Mouse (Mus musculus) hindbrain, embryonic 16.5 days (tissue): ENCODE measurements at regions not wholly inside any gene's neighbourhood (a gene's known extent, or its start where the extent isn't known, plus 50 kb on each side); places are given as distances from the start of the nearest gene placed in this dataset.

Experiments
- ATAC-seq: fragments of 200-750 bp; cut with Nextera tagmentation; 2 replicates; pipeline ENCODE4 v1.8.0; 2017; ENCODE audit warnings: moderate TSS enrichment, moderate library complexity
- H3K27ac ChIP-seq: fragments of 300-500 bp; sonication (generic); 2 replicates; pipeline ENCODE4 v1.5.1; 2014; ENCODE audit warnings: low read depth, mild to moderate bottlenecking, control low read depth, low read length, moderate library complexity
- H3K27me3 ChIP-seq: fragments of 300-500 bp; sonication (generic); replicated peaks from 2 replicates; pipeline ENCODE4 v1.6.1; 2014; ENCODE audit warnings: low read length; ENCODE audit not compliant: control insufficient read depth, insufficient read depth
- H3K36me3 ChIP-seq: fragments of 300-500 bp; sonication (generic); 2 replicates; pipeline ENCODE4 v1.6.1; 2014; ENCODE audit warnings: mild to moderate bottlenecking, low read length, moderate library complexity, mixed read lengths; ENCODE audit not compliant: control insufficient read depth, insufficient read depth
- H3K4me1 ChIP-seq: fragments of 300-500 bp; sonication (generic); 2 replicates; pipeline ENCODE4 v1.6.1; 2014; ENCODE audit warnings: low read depth, low read length; ENCODE audit not compliant: control insufficient read depth, insufficient read depth
- H3K4me2 ChIP-seq: fragments of 300-500 bp; sonication (generic); 2 replicates; pipeline ENCODE4 v1.6.1; 2014; ENCODE audit warnings: mild to moderate bottlenecking, low read length, control low read depth, moderate library complexity
- H3K4me3 ChIP-seq: fragments of 300-500 bp; sonication (generic); 2 replicates; pipeline ENCODE4 v1.5.1; 2014; ENCODE audit warnings: mild to moderate bottlenecking, low read length, control low read depth, moderate library complexity
- H3K9ac ChIP-seq: fragments of 300-500 bp; sonication (generic); 2 replicates; pipeline ENCODE4 v1.6.1; 2014; ENCODE audit warnings: low read depth, mild to moderate bottlenecking, control low read depth, low read length, moderate library complexity
- H3K9me3 ChIP-seq: fragments of 300-500 bp; sonication (generic); 2 replicates; pipeline ENCODE4 v1.6.1; 2014; ENCODE audit warnings: mild to moderate bottlenecking, low read length, moderate library complexity; ENCODE audit not compliant: control insufficient read depth
- WGBS: fragments of 180-500 bp; shearing (Covaris S2); extraction: QIAGEN DNeasy Blood & Tissue Kit; methylation state at CpG from one replicate; pipeline ENCODE4 v1.1.7; 2014; 5-methylcytosine and 5-hydroxymethylcytosine counted together

DNA sequence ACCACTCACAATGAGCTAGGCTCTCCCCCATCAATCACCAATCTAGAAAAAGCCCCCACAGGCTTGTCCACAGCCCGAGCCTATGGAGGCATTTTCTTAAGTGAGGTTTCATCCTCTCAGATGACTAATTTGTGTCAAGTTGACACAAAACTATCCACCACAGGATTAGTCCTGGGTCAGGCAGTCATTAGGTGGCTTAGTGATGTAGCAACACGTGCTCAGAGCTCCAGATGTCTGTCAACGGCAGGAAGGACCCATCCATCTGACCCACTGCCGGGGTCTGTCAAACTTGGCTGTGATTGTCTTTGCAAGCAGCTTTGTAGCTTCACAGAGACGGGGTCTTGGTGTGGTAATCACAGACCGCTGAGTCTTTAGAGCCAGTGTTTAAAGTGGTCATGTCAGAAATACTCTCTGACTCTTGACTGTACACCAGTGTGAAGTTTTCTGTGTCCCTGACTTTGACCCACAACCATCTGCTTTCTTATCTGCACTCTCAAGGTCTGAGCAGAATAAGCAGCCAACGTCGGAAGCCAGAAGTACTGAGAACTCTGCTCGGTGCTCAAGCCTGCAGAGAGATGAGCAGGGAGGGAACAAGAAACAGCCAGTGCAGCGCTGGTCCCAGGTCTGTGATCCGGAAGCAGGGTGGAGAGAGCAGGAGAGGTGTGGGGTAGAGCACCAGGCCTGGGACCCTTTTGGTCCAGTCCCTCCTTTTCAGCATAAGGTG is 131.6 kb upstream of the Nfe2l3 start:
- H3K9ac ChIP-seq = no peak overlapping the region
- H3K4me1 ChIP-seq = no peaks in the 10 kb centered on the region
- WGBS = 81% methylated on average over 11 of the region's 11 CpGs
- H3K27me3 ChIP-seq = no peaks in the 10 kb centered on the region
- no peak overlapping the region for H3K4me2 ChIP-seq
- H3K27ac ChIP-seq = no peak overlapping the region
- H3K36me3 ChIP-seq = no peaks in the 10 kb centered on the region
- no peak overlapping the region for H3K4me3 ChIP-seq
- ATAC-seq = no peak
- H3K9me3 ChIP-seq = peaks cover 8% of the 10 kb centered on the region

DNA sequence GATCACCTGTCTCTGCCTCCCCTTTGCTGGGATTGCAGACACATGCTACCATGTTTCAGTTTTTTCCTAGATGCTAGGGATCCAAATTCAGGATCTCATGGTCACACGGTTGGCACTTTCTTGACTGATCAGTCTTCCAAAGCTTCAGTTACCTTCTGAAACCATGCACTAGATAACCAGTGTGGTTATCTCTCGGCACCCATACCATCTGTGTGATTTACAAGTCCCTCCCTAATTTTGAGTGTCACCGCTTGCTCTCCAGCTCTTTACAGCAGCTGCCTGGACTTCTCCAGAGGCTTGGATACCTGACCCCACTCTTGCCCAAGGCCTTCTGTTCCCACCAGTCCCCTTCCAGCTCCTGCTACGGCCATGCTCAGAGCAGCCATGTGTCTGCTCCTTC is 130.6 kb upstream of the Nfe2l3 start:
- Histone ChIP-seq H3K4me3 (no peak overlapping the region), H3K36me3 (no peaks in the 10 kb centered on the region), H3K4me1 (no peaks in the 10 kb centered on the region), H3K27ac (no peak overlapping the region), H3K27me3 (no peaks in the 10 kb centered on the region), H3K9me3 (peaks cover 8% of the 10 kb centered on the region), H3K4me2 (no peak overlapping the region), H3K9ac (no peak overlapping the region)
- ATAC-seq = no peak
- 95% methylated on average over 4 of the region's 4 CpGs for WGBS

- H3K4me3 ChIP-seq = no peak overlapping the region
- no peak overlapping the region for H3K27ac ChIP-seq
- ATAC-seq = no peak
- H3K27me3 ChIP-seq = no peaks in the 10 kb centered on the region
- no peak overlapping the region for H3K4me2 ChIP-seq
- H3K9ac ChIP-seq = no peak overlapping the region
- no peaks in the 10 kb centered on the region for H3K36me3 ChIP-seq
- no peaks in the 10 kb centered on the region for H3K4me1 ChIP-seq
- WGBS = 97% methylated on average over 7 of the region's 7 CpGs
- H3K9me3 ChIP-seq = peaks cover 8% of the 10 kb centered on the region
Observed at GRCm38 (mm10) chr6:51302240-51302639, 130.2 kb upstream of the Nfe2l3 start.

GRCm38 (mm10) chr6:51318341-51318740 is 114.1 kb upstream of the Nfe2l3 start:
- Histone ChIP-seq H3K4me2 (no peak overlapping the region), H3K9me3 (no peaks in the 10 kb centered on the region), H3K27me3 (no peaks in the 10 kb centered on the region), H3K4me1 (no peaks in the 10 kb centered on the region), H3K36me3 (no peaks in the 10 kb centered on the region), H3K9ac (no peak overlapping the region), H3K4me3 (no peak overlapping the region), H3K27ac (no peak overlapping the region)
- 75% methylated on average over 2 of the region's 2 CpGs for WGBS
- no peak for ATAC-seq

GRCm38 (mm10) chr6:51320019-51320418 is 112.5 kb upstream of the Nfe2l3 start:
- Histone ChIP-seq H3K9me3 (no peaks in the 10 kb centered on the region), H3K9ac (no peak overlapping the region), H3K4me2 (no peak overlapping the region), H3K36me3 (no peaks in the 10 kb centered on the region), H3K4me1 (no peaks in the 10 kb centered on the region), H3K4me3 (no peak overlapping the region), H3K27me3 (no peaks in the 10 kb centered on the region), H3K27ac (no peak overlapping the region)
- ATAC-seq = no peak
- 89% methylated on average over 1 of the region's 1 CpGs for WGBS

- WGBS = 51% methylated on average over 8 of the region's 8 CpGs
- H3K4me1 ChIP-seq = no peaks in the 10 kb centered on the region
- no peak overlapping the region for H3K9ac ChIP-seq
- H3K36me3 ChIP-seq = no peaks in the 10 kb centered on the region
- no peak overlapping the region for H3K27ac ChIP-seq
- H3K27me3 ChIP-seq = no peaks in the 10 kb centered on the region
- no peak overlapping the region for H3K4me2 ChIP-seq
- no peak for ATAC-seq
- no peak overlapping the region for H3K4me3 ChIP-seq
- no peaks in the 10 kb centered on the region for H3K9me3 ChIP-seq
Observed at GRCm38 (mm10) chr6:51320676-51321419, 111.6 kb upstream of the Nfe2l3 start.

DNA sequence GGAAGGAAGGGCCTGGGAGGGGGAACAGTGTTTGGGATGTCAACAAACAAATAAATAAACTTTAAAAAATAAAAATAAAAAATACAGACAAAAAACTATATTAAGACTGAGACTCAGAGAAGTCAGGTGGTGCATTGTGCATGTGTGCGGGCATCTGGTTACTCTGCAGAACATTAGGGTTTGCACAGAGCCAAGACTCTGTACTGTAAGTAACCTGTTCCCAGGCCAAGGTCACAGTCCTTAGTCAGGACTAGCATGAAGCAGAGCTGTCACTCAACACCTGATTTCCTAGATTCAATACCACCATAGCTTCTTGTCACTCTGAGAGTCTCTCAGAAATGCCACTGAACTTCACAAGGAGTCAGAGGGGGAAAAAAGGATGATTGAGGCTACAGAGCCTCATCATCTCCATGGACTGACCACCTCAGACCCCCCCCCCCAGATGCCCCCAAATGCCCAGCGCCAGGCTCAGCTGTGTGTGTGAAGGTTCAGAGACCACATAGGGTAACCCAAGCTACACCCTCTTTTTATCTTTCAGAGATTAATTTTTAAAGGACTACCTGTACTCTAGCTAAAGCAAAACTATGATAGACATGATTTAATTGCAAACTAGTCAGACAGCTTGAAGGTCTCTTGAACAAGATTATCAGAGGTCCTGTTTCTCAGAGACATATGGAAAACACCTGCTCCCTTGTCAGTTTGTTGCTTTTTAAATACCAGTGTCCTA is 106.2 kb upstream of the Nfe2l3 start:
- ATAC-seq = no peak
- Histone ChIP-seq H3K9ac (no peak overlapping the region), H3K4me1 (no peaks in the 10 kb centered on the region), H3K4me2 (no peak overlapping the region), H3K4me3 (no peak overlapping the region), H3K27me3 (no peaks in the 10 kb centered on the region), H3K27ac (no peak overlapping the region), H3K9me3 (no peaks in the 10 kb centered on the region), H3K36me3 (no peaks in the 10 kb centered on the region)
- 88% methylated on average over 2 of the region's 2 CpGs for WGBS

GRCm38 (mm10) chr6:51329070-51329995 is 103.1 kb upstream of the Nfe2l3 start:
- Histone ChIP-seq H3K27ac (no peak overlapping the region), H3K9ac (no peak overlapping the region), H3K9me3 (no peaks in the 10 kb centered on the region), H3K27me3 (no peaks in the 10 kb centered on the region), H3K4me3 (no peak overlapping the region), H3K36me3 (no peaks in the 10 kb centered on the region), H3K4me2 (no peak overlapping the region), H3K4me1 (peaks cover 2% of the 10 kb centered on the region; the same call in 1 of the 2 replicates)
- 82% methylated on average over 13 of the region's 13 CpGs for WGBS
- ATAC-seq = no peak
